Mouse (Mus musculus) liver, postnatal 0 days (tissue): ENCODE data around the gene Ttc26.
"Not testable (repeated sequence)": the region's sequence is repeated elsewhere in the genome, so short reads cannot be mapped to it uniquely, and the experiment has no call there.

ENCODE experiments used
- CTCF ChIP-seq: sonication (generic); IDR thresholded peaks from 2 replicates; pipeline ENCODE4 v1.5.1; 2016; ENCODE audit warnings: antibody characterized with exemption, low read depth
- EP300 ChIP-seq: IDR thresholded peaks from 2 replicates; pipeline ENCODE4 v1.6.1; 2016; ENCODE audit warnings: antibody characterized with exemption, low read depth, mild to moderate bottlenecking

GRCm38 (mm10) chr6:38432457-38432856, 51.2 kb downstream of the Ttc26 start:
- TF ChIP-seq EP300, CTCF: not testable (repeated sequence)
